Mouse (Mus musculus) kidney, embryonic 14.5 days (tissue): Measurements from ENCODE around the gene Nars2. TPM values are rescaled to one million over a fixed set of nuclear protein-coding genes. Genes with fewer than 3 reads are reported as not detected.

Source experiments
- ATAC-seq: fragments of 200-750 bp; cut with Nextera tagmentation; 2 replicates; pipeline ENCODE4 v1.8.0; 2017; ENCODE audit warnings: moderate number of reproducible peaks, mild to moderate bottlenecking, moderate TSS enrichment, moderate library complexity; ENCODE audit not compliant: low FRiP score, low TSS enrichment
- H3K27ac ChIP-seq: fragments of 300-500 bp; sonication (generic); 2 replicates; pipeline ENCODE4 v1.5.1; 2014; ENCODE audit warnings: low read depth, mild to moderate bottlenecking, low read length, moderate library complexity, mixed read lengths
- H3K27me3 ChIP-seq: fragments of 300-500 bp; sonication (generic); 2 replicates; pipeline ENCODE4 v1.6.1; 2014; ENCODE audit warnings: mild to moderate bottlenecking, low read length; ENCODE audit not compliant: control insufficient read depth, insufficient read depth
- H3K36me3 ChIP-seq: fragments of 300-500 bp; sonication (generic); 2 replicates; pipeline ENCODE4 v1.6.1; 2014; ENCODE audit warnings: low read length, mixed read lengths; ENCODE audit not compliant: control insufficient read depth, insufficient read depth
- H3K4me1 ChIP-seq: fragments of 300-500 bp; sonication (generic); 2 replicates; pipeline ENCODE4 v1.6.1; 2014; ENCODE audit warnings: low read length, mixed read lengths; ENCODE audit not compliant: control insufficient read depth, insufficient read depth
- H3K4me2 ChIP-seq: fragments of 300-500 bp; sonication (generic); replicated peaks from 2 replicates; pipeline ENCODE4 v1.6.1; 2014; ENCODE audit warnings: low read depth, mild to moderate bottlenecking, low read length
- H3K4me3 ChIP-seq: fragments of 300-500 bp; sonication (generic); 2 replicates; pipeline ENCODE4 v1.5.1; 2014; ENCODE audit warnings: mild to moderate bottlenecking, low read length
- H3K9ac ChIP-seq: fragments of 300-500 bp; sonication (generic); 2 replicates; pipeline ENCODE4 v1.6.1; 2014; ENCODE audit warnings: low read depth, mild to moderate bottlenecking, low read length, moderate library complexity
- H3K9me3 ChIP-seq: fragments of 300-500 bp; sonication (generic); 2 replicates; pipeline ENCODE4 v1.6.1; 2016; ENCODE audit warnings: low read length; ENCODE audit not compliant: control insufficient read depth
- WGBS: fragments of 180-500 bp; shearing (Covaris S2); extraction: QIAGEN DNeasy Blood & Tissue Kit; methylation state at CpG from one replicate; pipeline ENCODE4 v1.1.7; 2014; 5-methylcytosine and 5-hydroxymethylcytosine counted together
- polyA plus RNA-seq: library from polyadenylated mRNA; unstranded; fragments of >200 nt; fragmentation: Nextera tagmentation; extraction: Ambion mirVana; gene quantifications from 2 replicates; pipeline ENCODE4 v1.2.1, GENCODE M21; 2014

Nars2 gene
- polyA plus RNA-seq, 1 experiment from 2014 or later = 26.0 TPM

- 58% methylated on average over 1 of the region's 1 CpGs for whole genome bisulfite sequencing
- H3K27me3 ChIP-seq = no peaks in the 10 kb centered on the region
- no peak overlapping the region for H3K9ac ChIP-seq
- peaks cover 11% of the 10 kb centered on the region; the same call in 1 of the 2 replicates for H3K4me1 ChIP-seq
- no peak overlapping the region for H3K27ac ChIP-seq
- H3K9me3 ChIP-seq = no peaks in the 10 kb centered on the region
- no peaks in the 10 kb centered on the region for H3K36me3 ChIP-seq
- no peak for ATAC-seq
- no peak overlapping the region for H3K4me2 ChIP-seq
- H3K4me3 ChIP-seq = no peak overlapping the region
These were observed 123.7 kb downstream of the Nars2 start for GRCm38 (mm10) chr7:97074974-97075373.

- ATAC-seq = no peak
- Histone ChIP-seq H3K4me3 (no peak overlapping the region), H3K9ac (no peak overlapping the region), H3K9me3 (no peaks in the 10 kb centered on the region), H3K4me1 (peaks cover 14% of the 10 kb centered on the region; the same call in 1 of the 2 replicates), H3K36me3 (no peaks in the 10 kb centered on the region), H3K27me3 (no peaks in the 10 kb centered on the region), H3K4me2 (no peak overlapping the region), H3K27ac (no peak overlapping the region)
These were observed 125.7 kb downstream of the Nars2 start for GRCm38 (mm10) chr7:97076977-97077376.

- Histone ChIP-seq H3K27me3 (no peaks in the 10 kb centered on the region), H3K4me3 (no peak overlapping the region), H3K4me1 (peaks cover 22% of the 10 kb centered on the region), H3K27ac (peak overlapping the region; percentile 38; the same call in 1 of the 2 replicates), H3K9me3 (no peaks in the 10 kb centered on the region), H3K4me2 (no peak overlapping the region), H3K9ac (no peak overlapping the region), H3K36me3 (no peaks in the 10 kb centered on the region)
- no peak for ATAC-seq
- 25% methylated on average over 4 of the region's 4 CpGs for WGBS
These were observed 127.4 kb downstream of the Nars2 start for GRCm38 (mm10) chr7:97078685-97079084.

GRCm38 (mm10) chr7:97079145-97079544 lies 127.8 kb downstream of the Nars2 start:
- 18% methylated on average over 6 of the region's 6 CpGs for WGBS
- H3K36me3 ChIP-seq = no peaks in the 10 kb centered on the region
- H3K4me1 ChIP-seq = peaks cover 27% of the 10 kb centered on the region
- H3K27me3 ChIP-seq = no peaks in the 10 kb centered on the region
- H3K4me2 ChIP-seq = no peak overlapping the region
- H3K4me3 ChIP-seq = no peak overlapping the region
- H3K27ac ChIP-seq = peak overlapping the region; percentile 6; the same call in 1 of the 2 replicates
- no peak overlapping the region for H3K9ac ChIP-seq
- no peak for ATAC-seq
- no peaks in the 10 kb centered on the region for H3K9me3 ChIP-seq

- Histone ChIP-seq H3K27me3 (no peaks in the 10 kb centered on the region), H3K9ac (no peak overlapping the region), H3K4me1 (peaks cover 31% of the 10 kb centered on the region), H3K9me3 (no peaks in the 10 kb centered on the region), H3K36me3 (no peaks in the 10 kb centered on the region), H3K4me3 (no peak overlapping the region), H3K4me2 (no peak overlapping the region), H3K27ac (peak overlapping the region; percentile 38; the same call in 1 of the 2 replicates)
- WGBS = 51% methylated on average over 4 of the region's 4 CpGs
- no peak for ATAC-seq
These were observed 128.5 kb downstream of the Nars2 start for GRCm38 (mm10) chr7:97079651-97080365.

GRCm38 (mm10) chr7:97080621-97081241 lies 129.4 kb downstream of the Nars2 start:
- Histone ChIP-seq H3K9me3 (no peaks in the 10 kb centered on the region), H3K36me3 (no peaks in the 10 kb centered on the region), H3K4me1 (peaks cover 38% of the 10 kb centered on the region), H3K9ac (peak overlapping the region; percentile 97), H3K27ac (peak overlapping the region; percentile 95), H3K4me3 (peak overlapping the region; percentile 89; the same call in 1 of the 2 replicates), H3K4me2 (peak overlapping the region; percentile 64), H3K27me3 (no peaks in the 10 kb centered on the region)
- 20% methylated on average over 4 of the region's 4 CpGs for WGBS
- ATAC-seq = no peak

GRCm38 (mm10) chr7:97081242-97081958 lies 130.1 kb downstream of the Nars2 start, which contains the start of gene Gab2:
Gene Gab2 (plus strand): TSS chr7:97081586.
- peak within 1 kb of the TSS; percentile 97 for H3K9ac ChIP-seq
- peak within 1 kb of the TSS; percentile 64 for H3K4me2 ChIP-seq
- H3K27me3 ChIP-seq = no peaks in the 10 kb centered on the region
- WGBS = 0% methylated on average over 44 of the region's 83 CpGs
- peak within 1 kb of the TSS; percentile 89 for H3K4me3 ChIP-seq
- ATAC-seq = peak; percentile 90
- no peaks in the 10 kb centered on the region for H3K36me3 ChIP-seq
- peaks cover 38% of the 10 kb centered on the region for H3K4me1 ChIP-seq
- no peaks in the 10 kb centered on the region for H3K9me3 ChIP-seq
- H3K27ac ChIP-seq = peak within 1 kb of the TSS; percentile 95

- peak overlapping the region; percentile 89 for H3K4me3 ChIP-seq
- peak overlapping the region; percentile 64 for H3K4me2 ChIP-seq
- H3K9ac ChIP-seq = peak overlapping the region; percentile 97
- peak overlapping the region; percentile 95 for H3K27ac ChIP-seq
- no peaks in the 10 kb centered on the region for H3K9me3 ChIP-seq
- no peaks in the 10 kb centered on the region for H3K36me3 ChIP-seq
- no peak; the same call in 1 of the 2 replicates for ATAC-seq
- H3K4me1 ChIP-seq = peaks cover 38% of the 10 kb centered on the region
- WGBS = under 1% methylated on average over 12 of the region's 38 CpGs
- no peaks in the 10 kb centered on the region for H3K27me3 ChIP-seq
These were observed 130.6 kb downstream of the Nars2 start for GRCm38 (mm10) chr7:97081959-97082218.
